Mouse (Mus musculus): ENCODE measurements around the gene Dph2.
A peak's percentile ranks its signal among the peaks of the same experiment; 100 is the strongest.

Gene Dph2

GRCm38 (mm10) chr4:117912131-117912561 lies 20.3 kb upstream of the Dph2 start:
- DNase-seq (ENCODE audit: low spot score): no peak

GRCm38 (mm10) chr4:117908834-117909453 lies 17.1 kb upstream of the Dph2 start:
- no peak for DNase-seq (ENCODE audit: low spot score)

GRCm38 (mm10) chr4:117906196-117906595 lies 14.4 kb upstream of the Dph2 start:
- no peak for DNase-seq (ENCODE audit: low spot score)

- DNase-seq (ENCODE audit: low spot score): no peak
Observed at GRCm38 (mm10) chr4:117904761-117905160, 12.9 kb upstream of the Dph2 start.

- DNase-seq (ENCODE audit: low spot score): no peak
Observed at GRCm38 (mm10) chr4:117904094-117904493, 12.3 kb upstream of the Dph2 start.

GRCm38 (mm10) chr4:117898111-117898510 lies 6.3 kb upstream of the Dph2 start:
- DNase-seq (ENCODE audit: low spot score): no peak

- no peak for DNase-seq (ENCODE audit: low spot score)
Observed at GRCm38 (mm10) chr4:117896031-117896430, 4.2 kb upstream of the Dph2 start.

- DNase-seq (ENCODE audit: low spot score): no peak
Observed at GRCm38 (mm10) chr4:117895339-117895738, 3.5 kb upstream of the Dph2 start.

- DNase-seq (ENCODE audit: low spot score): no peak
Observed at GRCm38 (mm10) chr4:117894601-117895000, 2.8 kb upstream of the Dph2 start.

GRCm38 (mm10) chr4:117893376-117893775 lies 1.5 kb upstream of the Dph2 start:
- DNase-seq (ENCODE audit: low spot score): peak; percentile 27

GRCm38 (mm10) chr4:117890750-117891149 lies 1.1 kb downstream of the Dph2 start:
- DNase-seq (ENCODE audit: low spot score): no peak

GRCm38 (mm10) chr4:117890031-117890430 lies 1.8 kb downstream of the Dph2 start:
- no peak for DNase-seq (ENCODE audit: low spot score)

GRCm38 (mm10) chr4:117889471-117889870 lies 2.4 kb downstream of the Dph2 start:
- DNase-seq (ENCODE audit: low spot score): no peak

GRCm38 (mm10) chr4:117887920-117888319 lies 3.9 kb downstream of the Dph2 start:
- DNase-seq (ENCODE audit: low spot score): no peak

GRCm38 (mm10) chr4:117887133-117887532 lies 4.7 kb downstream of the Dph2 start, which contains the start of gene Atp6v0b:
Gene Atp6v0b (minus strand): TSS chr4:117887333.
- peak; percentile 93 for DNase-seq (ENCODE audit: low spot score)

- no peak for DNase-seq (ENCODE audit: low spot score)
Observed at GRCm38 (mm10) chr4:117886644-117887043, 5.2 kb downstream of the Dph2 start.

- no peak for DNase-seq (ENCODE audit: low spot score)
Observed at GRCm38 (mm10) chr4:117885994-117886393, 5.8 kb downstream of the Dph2 start.

- DNase-seq (ENCODE audit: low spot score): no peak
Observed at GRCm38 (mm10) chr4:117885093-117885492, 6.7 kb downstream of the Dph2 start.

GRCm38 (mm10) chr4:117884146-117884545 lies 7.7 kb downstream of the Dph2 start:
- DNase-seq (ENCODE audit: low spot score): no peak

GRCm38 (mm10) chr4:117882701-117883691 lies 8.8 kb downstream of the Dph2 start, which contains the start of gene B4galt2:
Gene B4galt2 (minus strand): TSS chr4:117883487.
- peak; percentile 67 for DNase-seq (ENCODE audit: low spot score)

- DNase-seq (ENCODE audit: low spot score): no peak
Observed at GRCm38 (mm10) chr4:117878703-117879102, 13.1 kb downstream of the Dph2 start.

- DNase-seq (ENCODE audit: low spot score): no peak
Observed at GRCm38 (mm10) chr4:117878301-117878700, 13.5 kb downstream of the Dph2 start.

- no peak for DNase-seq (ENCODE audit: low spot score)
Observed at GRCm38 (mm10) chr4:117873615-117874014, 18.2 kb downstream of the Dph2 start.
